Mouse (Mus musculus) frontal cortex, postnatal 10 days (tissue): ENCODE results near the gene Gm29866.
"Not testable (repeated sequence)": the region's sequence is repeated elsewhere in the genome, so short reads cannot be mapped to it uniquely, and the experiment has no call there.

Experiments
- DNase-seq, 2 experiments: peaks; one replicate each; pipeline ENCODE4 v3.0.0; 2022; ENCODE audit warnings: low spot score in 2 of 2, mixed read lengths in 1 of 2

Gene Gm29866

DNA sequence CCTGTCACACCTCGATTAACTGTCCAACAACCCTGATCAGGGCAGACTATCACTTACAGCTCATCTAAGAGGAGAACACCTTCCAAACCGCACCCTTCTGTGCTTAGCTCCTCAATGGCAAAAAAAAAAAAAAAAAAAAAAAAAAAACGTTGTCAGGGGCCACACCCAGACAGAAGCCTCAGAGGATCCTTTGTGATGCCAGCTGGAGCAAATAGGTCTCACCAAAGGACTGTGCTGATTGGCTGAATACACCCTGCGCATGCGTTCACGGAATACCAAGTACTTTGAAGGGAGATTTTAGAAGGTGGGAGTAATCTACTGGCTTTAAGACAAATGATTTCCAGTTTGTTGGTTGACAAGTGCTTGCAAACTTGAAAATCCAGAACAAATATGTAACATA, at the start of gene Gm29866:
Gm29866 (minus strand) TSS at position 101 of the 400 bp plus-strand sequence.
- not testable (repeated sequence) for DNase-seq
